Mouse (Mus musculus): ENCODE results near the gene Nek7.

GRCm38 (mm10) chr1:138575629-138576028 is 44.3 kb downstream of the Nek7 start:
- no peak for TF ChIP-seq CTCF (IDR thresholded peaks at IDR 0.05; ENCODE audit: borderline replicate concordance, control insufficient read depth, extremely low read depth, insufficient read depth, low read length, poor library complexity)
- no peak for TF ChIP-seq POLR2A (IDR thresholded peaks at IDR 0.05; ENCODE audit: control insufficient read depth, extremely low read depth, insufficient read depth, low read length, poor library complexity)

All from thymus, adult 2 months (tissue).